In genomic region chr11:69125852-69125918, GRCm38 (mm10) we compare ENCODE assay signal across 8 mouse cellular contexts. TPM values are rescaled to one million over a fixed set of nuclear protein-coding genes. Genes with fewer than 3 reads are reported as not detected.
A peak's percentile ranks its signal among the peaks of the same experiment; 100 is the strongest.
DNase-seq lines count a peak whose midpoint lies in the region; TF ChIP-seq lines count a peak whose summit lies in the region.

TSS of gene Aloxe3 (plus strand) at chr11:69125896.

- TF ChIP-seq CTCF in kidney, adult 2 months (conservative IDR thresholded peaks at IDR 0.05; ENCODE audit: insufficient read depth, insufficient read length, low read depth, low read length): no peak
- no peak for TF ChIP-seq CTCF in MEL (IDR thresholded peaks at IDR 0.05 in 2 of 3, conservative IDR thresholded peaks at IDR 0.05 in 1 of 3; ENCODE audit: control insufficient read depth in 1 of 3, insufficient read depth in 1 of 3, low read depth in 2 of 3, low read length in 3 of 3, poor library complexity in 1 of 3, severe bottlenecking in 1 of 3)

- H3K79me2 ChIP-seq in MEL (ENCODE audit: control insufficient read depth, insufficient read depth, low read length, poor library complexity): no peaks in the 10 kb centered on the region

- H3K27ac ChIP-seq in kidney, adult 2 months (ENCODE audit: insufficient read depth, low read depth, low read length): peak within 1 kb of the TSS; percentile 6; the same call in 1 of the 2 replicates
- peak within 1 kb of the TSS; percentile 1; the same call in 1 of the 2 replicates for H3K27ac ChIP-seq in MEL (ENCODE audit: control insufficient read depth, low read depth, low read length)
- H3K27ac ChIP-seq in hindbrain, embryonic 10.5 days: peak within 1 kb of the TSS; percentile 73
- H3K27ac ChIP-seq in midbrain, embryonic 10.5 days (replicated peaks): peak within 1 kb of the TSS; percentile 71

- WGBS in kidney, adult 2 months: 4% methylated on average over 3 of the region's 3 CpGs
- 2% methylated on average over 3 of the region's 3 CpGs for WGBS in hindbrain, embryonic 10.5 days
- 10% methylated on average over 3 of the region's 3 CpGs for WGBS in midbrain, embryonic 10.5 days

- no peak for TF ChIP-seq RAD21 in MEL (IDR thresholded peaks at IDR 0.05; ENCODE audit: low read depth, low read length)

- peak within 1 kb of the TSS; percentile 27 for H3K9ac ChIP-seq in MEL (ENCODE audit: control insufficient read depth, low read depth, low read length, poor library complexity, severe bottlenecking)

- H3K9me3 ChIP-seq in MEL (replicated peaks; ENCODE audit: insufficient read depth, low read length): no peaks in the 10 kb centered on the region
- H3K9me3 ChIP-seq in hindbrain, embryonic 10.5 days: no peaks in the 10 kb centered on the region
- H3K9me3 ChIP-seq in midbrain, embryonic 10.5 days (replicated peaks): no peaks in the 10 kb centered on the region

- H3K4me1 ChIP-seq in kidney, adult 2 months (ENCODE audit: control insufficient read depth, insufficient read depth, low read length): no peaks in the 10 kb centered on the region; the same call in 1 of the 2 replicates
- peaks cover 0 to 9% of the 10 kb centered on the region in 2 experiments; a peak in 2 of 4 replicates for H3K4me1 ChIP-seq in MEL (ENCODE audit: control insufficient read depth in 1 of 2, insufficient read depth in 2 of 2, low read length in 2 of 2)
- H3K4me1 ChIP-seq in hindbrain, embryonic 10.5 days (replicated peaks): peaks cover 39% of the 10 kb centered on the region
- peaks cover 40% of the 10 kb centered on the region for H3K4me1 ChIP-seq in midbrain, embryonic 10.5 days

- no peak for TF ChIP-seq POLR2A in kidney, adult 2 months (IDR thresholded peaks at IDR 0.05; ENCODE audit: low read depth, low read length)
- TF ChIP-seq POLR2A in MEL (IDR thresholded peaks at IDR 0.05; ENCODE audit: control insufficient read depth in 1 of 2, insufficient read depth in 1 of 2, low read depth in 1 of 2, low read length in 2 of 2, poor library complexity in 1 of 2): no peak

- no peaks in the 10 kb centered on the region for H3K27me3 ChIP-seq in kidney, adult 2 months (replicated peaks; ENCODE audit: control insufficient read depth, insufficient read depth, low read length)
- no peaks in the 10 kb centered on the region for H3K27me3 ChIP-seq in MEL (ENCODE audit: control insufficient read depth in 1 of 2, insufficient read depth in 2 of 2, low read length in 2 of 2)
- peaks cover 48% of the 10 kb centered on the region for H3K27me3 ChIP-seq in hindbrain, embryonic 10.5 days (ENCODE audit: insufficient read depth, poor library complexity, severe bottlenecking)
- peaks cover 52% of the 10 kb centered on the region for H3K27me3 ChIP-seq in midbrain, embryonic 10.5 days (ENCODE audit: low read depth, poor library complexity, severe bottlenecking)

- no peaks in the 10 kb centered on the region for H3K36me3 ChIP-seq in kidney, adult 2 months (ENCODE audit: control insufficient read depth, insufficient read depth, low read length)
- H3K36me3 ChIP-seq in MEL (ENCODE audit: control insufficient read depth in 1 of 2, insufficient read depth in 2 of 2, low read length in 2 of 2): 0 out of 4 replicates have a peak, but pooled peaks cover 0 to 2% of the 10 kb centered on the region in 2 experiments
- H3K36me3 ChIP-seq in hindbrain, embryonic 10.5 days: no peaks in the 10 kb centered on the region
- H3K36me3 ChIP-seq in midbrain, embryonic 10.5 days: no peaks in the 10 kb centered on the region

- TF ChIP-seq EP300 in MEL (IDR thresholded peaks at IDR 0.05; ENCODE audit: low read depth in 1 of 2, low read length in 2 of 2): no peak

- peak within 1 kb of the TSS; percentile 58 for H3K4me3 ChIP-seq in kidney, adult 2 months (ENCODE audit: insufficient read depth, low read depth, low read length)
- peak within 1 kb of the TSS; percentile 51 to 57 for H3K4me3 ChIP-seq in MEL (ENCODE audit: control insufficient read depth in 1 of 2, insufficient read depth in 1 of 2, low read depth in 2 of 2, low read length in 2 of 2)
- H3K4me3 ChIP-seq in hindbrain, embryonic 10.5 days: peak within 1 kb of the TSS; percentile 92
- peak within 1 kb of the TSS; percentile 87 for H3K4me3 ChIP-seq in midbrain, embryonic 10.5 days

- no peak for DNase-seq in kidney, adult 2 months
- DNase-seq in kidney, adult 18-20 months: no peak
- DNase-seq in MEL (ENCODE audit: low read depth, low spot score) (no peak), adipocyte (ENCODE audit: low spot score) (no peak)
- DNase-seq in hindbrain, embryonic 10.5 days (ENCODE audit: low spot score): no peak
- DNase-seq in midbrain, embryonic 10.5 days (ENCODE audit: low spot score): no peak
- no peak for DNase-seq in urinary bladder, postnatal 25 days (ENCODE audit: low spot score)
- DNase-seq in adrenal gland, adult 2 months: no peak

TF ChIP-seq in MEL, 35 proteins besides CTCF, POLR2A, EP300 and RAD21:
- no peak for TF ChIP-seq TCF12 (IDR thresholded peaks at IDR 0.05; ENCODE audit: low read depth, low read length)
- TF ChIP-seq KAT2A (conservative IDR thresholded peaks at IDR 0.05; ENCODE audit: low read depth, low read length): no peak
- TF ChIP-seq ZC3H11A (IDR thresholded peaks at IDR 0.05; ENCODE audit: low read depth, low read length): no peak
- no peak for TF ChIP-seq MYB (IDR thresholded peaks at IDR 0.05; ENCODE audit: low read depth, low read length)
- TF ChIP-seq ELF1 (IDR thresholded peaks at IDR 0.05; ENCODE audit: low read depth, low read length): no peak
- TF ChIP-seq ZNF384 (IDR thresholded peaks at IDR 0.05; ENCODE audit: low read depth, low read length): no peak
- no peak for TF ChIP-seq CHD2 (IDR thresholded peaks at IDR 0.05; ENCODE audit: low read length)
- TF ChIP-seq E2F4 (IDR thresholded peaks at IDR 0.05; ENCODE audit: borderline replicate concordance, low read depth, low read length): no peak
- no peak for TF ChIP-seq CHD1 (IDR thresholded peaks at IDR 0.05; ENCODE audit: low read depth, low read length)
- no peak for TF ChIP-seq GATA1 (IDR thresholded peaks at IDR 0.05; ENCODE audit: low read depth, low read length)
- TF ChIP-seq ETS1 (IDR thresholded peaks at IDR 0.05; ENCODE audit: low read depth, low read length): no peak
- no peak for TF ChIP-seq MYC (IDR thresholded peaks at IDR 0.05; ENCODE audit: low read depth, low read length)
- no peak for TF ChIP-seq MAZ (IDR thresholded peaks at IDR 0.05; ENCODE audit: low read depth, low read length)
- no peak for TF ChIP-seq NELFE (IDR thresholded peaks at IDR 0.05; ENCODE audit: low read depth, low read length)
- no peak for TF ChIP-seq GABPA (IDR thresholded peaks at IDR 0.05; ENCODE audit: low read depth, low read length)
- no peak for TF ChIP-seq JUND (IDR thresholded peaks at IDR 0.05; ENCODE audit: low read depth, low read length)
- no peak for TF ChIP-seq ZMIZ1 (IDR thresholded peaks at IDR 0.05; ENCODE audit: low read depth, low read length)
- TF ChIP-seq TBP (IDR thresholded peaks at IDR 0.05; ENCODE audit: low read depth, low read length): no peak
- no peak for TF ChIP-seq MEF2A (IDR thresholded peaks at IDR 0.05; ENCODE audit: extremely low read depth, insufficient replicate concordance, low read depth, low read length, poor library complexity, severe bottlenecking)
- TF ChIP-seq HCFC1 (IDR thresholded peaks at IDR 0.05; ENCODE audit: low read depth, low read length): no peak

RNA-seq across cellular contexts. Expression of gene Aloxe3, which starts in this region (rescaled TPM):
- 0.39 and 0.48 TPM in 2 replicates for polyA plus RNA-seq in kidney, adult 2 months (2012; rRNA removed)
- not detected in 2 replicates for total RNA-seq in MEL (2012; rRNA removed)
- under 1 TPM in 1 of 2 experiments, not detected in 1; 0.13 TPM for polyA plus RNA-seq in MEL (2012; ENCODE audit: insufficient read depth in 1 of 2, insufficient read length in 2 of 2, low read depth in 1 of 2, low replicate concordance in 2 of 2, missing spikeins in 1 of 2)
- 0.22 TPM in 1 of 2 replicates, not detected in the other for polyA plus RNA-seq in hindbrain, embryonic 10.5 days (2016; fragmentation: Nextera tagmentation; extraction: Ambion mirVana)
- polyA plus RNA-seq in midbrain, embryonic 10.5 days (2016; fragmentation: Nextera tagmentation; extraction: Ambion mirVana): 0.17 and 0.25 TPM in 2 replicates
- total RNA-seq in adrenal gland, adult 2 months (2021): 1 to 10 TPM in 1 of 2 experiments, under 1 TPM in 1; 0.79 to 1.0 TPM
- polyA plus RNA-seq in adrenal gland, adult 2 months (2012; rRNA removed): 1.4 and 2.5 TPM in 2 replicates

Comparison
In these comparisons a context has a peak if more than half of its experiments do, and no peak if none do; other contexts are left out.
1. H3K27ac ChIP-seq: peak in every context shown above with its lines; median percentile 73 in hindbrain, embryonic 10.5 days; 71 in midbrain, embryonic 10.5 days; 6 in kidney, adult 2 months; 1 in MEL.